Mouse (Mus musculus): Measurements from ENCODE around the gene Nacc2. TPM values are rescaled to one million over a fixed set of nuclear protein-coding genes. Genes with fewer than 3 reads are reported as not detected.

Nacc2 gene
- polyA plus RNA-seq, 1 experiment from 2014 or later: 18.1 TPM

DNA sequence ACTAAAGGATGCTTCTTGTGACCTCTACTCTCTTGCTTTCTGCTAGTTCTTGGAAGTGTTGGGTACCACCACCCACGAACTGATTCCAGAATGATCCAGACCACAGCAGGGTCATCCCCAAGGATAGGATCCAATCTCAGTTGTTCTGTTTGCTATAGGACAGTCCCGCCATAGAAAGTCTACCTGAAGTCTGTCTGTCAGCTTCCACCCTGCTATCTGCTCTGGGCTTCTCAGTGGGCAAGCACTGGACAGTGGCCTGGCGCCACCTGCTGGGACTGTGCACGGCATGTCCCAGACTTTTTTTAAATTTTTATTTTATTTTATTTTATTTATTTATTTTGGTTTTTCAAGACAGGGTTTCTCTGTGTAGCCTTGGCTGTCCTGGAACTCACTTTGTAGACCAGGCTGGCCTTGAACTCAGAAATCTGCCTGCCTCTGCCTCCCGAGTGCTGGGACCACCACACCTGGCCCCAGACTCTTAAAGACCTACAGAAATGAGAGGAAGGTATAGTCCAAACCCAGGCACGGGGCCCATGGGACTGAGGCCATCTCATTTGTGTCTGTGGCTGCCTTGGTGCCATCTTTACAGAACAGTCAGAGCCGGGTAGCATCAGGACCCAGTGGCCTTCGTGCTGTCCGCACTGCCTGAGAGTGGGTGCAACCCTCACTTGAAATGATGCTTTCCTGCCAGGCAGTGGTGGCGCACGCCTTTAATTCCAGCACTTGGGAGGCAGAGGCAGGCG lies 19.0 kb upstream of the Nacc2 start:
- Histone ChIP-seq H3K4me3 (ENCODE audit: low read depth, low read length) (no peak overlapping the region), H3K9ac (ENCODE audit: low read depth, low read length) (no peak overlapping the region), H3K4me1 (ENCODE audit: control insufficient read depth, insufficient read depth, low read length) (peaks cover 17% of the 10 kb centered on the region), H3K4me2 (ENCODE audit: low read length) (no peak overlapping the region), H3K36me3 (ENCODE audit: control insufficient read depth, insufficient read depth, low read length) (0 out of 2 replicates have a peak, but pooled peaks cover 4% of the 10 kb centered on the region), H3K27me3 (ENCODE audit: control insufficient read depth, insufficient read depth, low read depth, low read length) (no peaks in the 10 kb centered on the region), H3K9me3 (replicated peaks; ENCODE audit: control insufficient read depth, low read length, poor library complexity, severe bottlenecking) (no peaks in the 10 kb centered on the region), H3K27ac (ENCODE audit: low read length) (no peak overlapping the region)
- ATAC-seq: no peak
- WGBS: 67% methylated on average over 12 of the region's 12 CpGs

DNA sequence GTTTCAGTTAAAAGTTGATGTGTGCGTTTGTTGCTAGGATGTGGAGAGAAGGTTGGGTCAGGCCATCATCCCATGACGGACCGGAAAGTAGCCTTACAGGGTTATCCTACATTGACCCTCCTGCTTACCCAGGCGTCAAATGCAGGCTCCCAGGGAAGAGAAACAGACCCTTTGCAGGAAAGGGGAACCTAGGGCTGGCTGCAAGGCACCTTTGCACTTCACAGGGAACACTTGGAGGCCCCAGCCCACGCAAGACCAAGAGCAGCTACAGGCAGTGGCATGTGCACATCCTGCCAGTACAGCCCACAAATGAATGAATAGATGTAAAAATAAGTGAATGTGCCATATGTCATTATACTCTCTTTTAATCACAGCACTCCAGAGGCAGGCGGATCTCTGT lies 17.9 kb upstream of the Nacc2 start:
- peak overlapping the region; percentile 75 for H3K9ac ChIP-seq (ENCODE audit: low read depth, low read length)
- no peaks in the 10 kb centered on the region for H3K9me3 ChIP-seq (replicated peaks; ENCODE audit: control insufficient read depth, low read length, poor library complexity, severe bottlenecking)
- peaks cover 17% of the 10 kb centered on the region for H3K4me1 ChIP-seq (ENCODE audit: control insufficient read depth, insufficient read depth, low read length)
- peak; percentile 18 for ATAC-seq
- H3K27ac ChIP-seq (ENCODE audit: low read length): peak overlapping the region; percentile 82
- no peaks in the 10 kb centered on the region for H3K27me3 ChIP-seq (ENCODE audit: control insufficient read depth, insufficient read depth, low read depth, low read length)
- 16% methylated on average over 6 of the region's 6 CpGs for WGBS
- H3K36me3 ChIP-seq (ENCODE audit: control insufficient read depth, insufficient read depth, low read length): 0 out of 2 replicates have a peak, but pooled peaks cover 4% of the 10 kb centered on the region
- peak overlapping the region; percentile 82 for H3K4me3 ChIP-seq (ENCODE audit: low read depth, low read length)
- H3K4me2 ChIP-seq (ENCODE audit: low read length): peak overlapping the region; percentile 87

DNA sequence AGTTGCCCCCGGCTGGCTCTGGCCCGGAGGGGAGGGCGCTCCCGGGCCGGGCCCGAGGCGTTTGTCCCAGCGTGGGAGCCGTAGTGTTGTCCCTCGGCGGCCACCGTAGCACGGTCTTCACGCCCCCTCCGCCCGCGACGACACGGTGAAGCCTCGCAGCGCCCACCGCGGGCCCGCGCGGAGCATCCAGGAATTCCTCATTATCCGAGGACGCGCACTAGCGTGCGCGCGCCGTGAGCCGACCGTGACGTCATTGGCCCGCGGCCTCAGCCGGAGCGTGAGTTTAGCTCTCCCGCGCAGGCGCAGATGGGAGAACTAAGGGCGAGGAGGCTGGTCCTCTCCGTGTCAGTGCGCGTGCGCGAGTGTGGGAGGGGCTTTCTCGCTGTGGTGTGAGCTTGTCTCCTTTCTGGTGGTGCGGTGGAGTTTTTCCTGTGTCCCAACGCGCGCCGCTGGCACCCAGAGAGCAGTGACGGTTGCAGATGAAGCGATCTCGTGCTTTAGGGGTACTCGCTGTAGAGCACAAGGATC lies 17.3 kb upstream of the Nacc2 start:
- Histone ChIP-seq H3K4me2 (ENCODE audit: low read length) (peak overlapping the region; percentile 94), H3K4me3 (ENCODE audit: low read depth, low read length) (peak overlapping the region; percentile 82), H3K9me3 (replicated peaks; ENCODE audit: control insufficient read depth, low read length, poor library complexity, severe bottlenecking) (no peaks in the 10 kb centered on the region), H3K4me1 (ENCODE audit: control insufficient read depth, insufficient read depth, low read length) (peaks cover 17% of the 10 kb centered on the region), H3K27ac (ENCODE audit: low read length) (peak overlapping the region; percentile 99), H3K36me3 (ENCODE audit: control insufficient read depth, insufficient read depth, low read length) (0 out of 2 replicates have a peak, but pooled peaks cover 4% of the 10 kb centered on the region), H3K9ac (ENCODE audit: low read depth, low read length) (peak overlapping the region; percentile 93), H3K27me3 (ENCODE audit: control insufficient read depth, insufficient read depth, low read depth, low read length) (no peaks in the 10 kb centered on the region)
- 0% methylated on average over 58 of the region's 60 CpGs for WGBS
- ATAC-seq: peak; percentile 89

DNA sequence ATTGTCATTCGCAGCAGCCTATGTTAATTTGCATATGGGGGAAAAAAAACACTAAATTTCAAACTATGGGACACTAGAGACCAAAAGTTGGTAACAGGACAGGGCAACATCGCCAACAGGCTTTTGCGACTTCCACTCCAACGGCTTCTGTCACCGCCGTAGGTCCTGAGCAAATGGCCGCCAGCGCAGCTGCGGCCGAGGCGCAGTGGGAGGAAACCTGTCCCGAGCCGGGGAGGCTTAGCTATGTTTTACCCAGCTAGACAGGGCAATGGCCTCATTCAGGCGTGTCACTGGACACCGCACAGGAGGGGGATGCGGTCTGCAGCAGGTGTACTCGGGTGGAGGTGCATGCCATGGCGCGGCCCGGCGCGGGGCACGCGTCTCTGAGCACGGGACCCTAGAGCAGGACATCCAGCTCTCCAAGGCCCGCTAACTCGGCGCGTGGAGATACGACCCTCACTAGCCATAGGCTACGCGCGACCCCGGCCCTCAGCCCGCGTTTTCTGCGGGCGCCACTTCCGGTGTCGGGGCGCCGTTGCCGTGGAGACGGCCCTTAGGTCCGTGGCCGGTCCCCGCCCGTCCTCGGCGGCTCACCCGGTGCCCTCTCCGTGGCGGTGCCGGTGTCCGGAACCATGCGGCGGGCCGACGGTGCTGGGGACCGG lies 16.7 kb upstream of the Nacc2 start:
- Histone ChIP-seq H3K27ac (ENCODE audit: low read length) (peak overlapping the region; percentile 99), H3K36me3 (ENCODE audit: control insufficient read depth, insufficient read depth, low read length) (0 out of 2 replicates have a peak, but pooled peaks cover 4% of the 10 kb centered on the region), H3K4me1 (ENCODE audit: control insufficient read depth, insufficient read depth, low read length) (peaks cover 17% of the 10 kb centered on the region), H3K4me3 (ENCODE audit: low read depth, low read length) (peak overlapping the region; percentile 82), H3K9ac (ENCODE audit: low read depth, low read length) (peak overlapping the region; percentile 93), H3K9me3 (replicated peaks; ENCODE audit: control insufficient read depth, low read length, poor library complexity, severe bottlenecking) (no peaks in the 10 kb centered on the region), H3K27me3 (ENCODE audit: control insufficient read depth, insufficient read depth, low read depth, low read length) (no peaks in the 10 kb centered on the region), H3K4me2 (ENCODE audit: low read length) (peak overlapping the region; percentile 94)
- under 1% methylated on average over 58 of the region's 60 CpGs for WGBS
- ATAC-seq: peak; percentile 75

DNA sequence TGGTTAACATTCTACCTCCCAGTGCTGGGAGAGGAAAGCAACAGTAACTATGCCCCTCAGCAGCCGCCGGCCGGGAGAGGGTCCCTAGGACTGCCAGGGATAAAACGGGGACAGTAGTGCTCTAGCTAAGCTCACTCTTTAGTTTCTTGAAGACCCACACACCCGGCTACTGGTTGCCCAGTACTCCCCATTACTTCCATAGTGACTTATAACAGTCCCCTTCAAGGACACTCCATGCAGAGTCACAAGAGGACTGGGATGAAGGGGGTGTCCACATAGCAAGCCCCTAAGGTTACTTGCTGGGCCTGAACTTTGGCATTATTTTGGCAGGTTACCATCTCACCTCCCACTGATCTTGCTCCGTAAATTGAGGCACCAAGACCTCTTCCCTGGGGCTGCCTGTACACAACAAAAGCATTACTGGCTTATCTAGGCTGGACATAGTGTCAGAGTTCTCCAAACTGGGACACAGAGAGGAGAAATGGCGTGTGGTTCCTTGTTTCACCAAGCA lies 16.1 kb upstream of the Nacc2 start:
- 0 out of 2 replicates have a peak, but pooled peaks cover 4% of the 10 kb centered on the region for H3K36me3 ChIP-seq (ENCODE audit: control insufficient read depth, insufficient read depth, low read length)
- H3K27me3 ChIP-seq (ENCODE audit: control insufficient read depth, insufficient read depth, low read depth, low read length): no peaks in the 10 kb centered on the region
- H3K9ac ChIP-seq (ENCODE audit: low read depth, low read length): peak overlapping the region; percentile 93
- H3K9me3 ChIP-seq (replicated peaks; ENCODE audit: control insufficient read depth, low read length, poor library complexity, severe bottlenecking): no peaks in the 10 kb centered on the region
- no peak for ATAC-seq
- 43% methylated on average over 7 of the region's 7 CpGs for WGBS
- H3K4me2 ChIP-seq (ENCODE audit: low read length): peak overlapping the region; percentile 94
- H3K4me1 ChIP-seq (ENCODE audit: control insufficient read depth, insufficient read depth, low read length): peaks cover 17% of the 10 kb centered on the region
- peak overlapping the region; percentile 99 for H3K27ac ChIP-seq (ENCODE audit: low read length)
- H3K4me3 ChIP-seq (ENCODE audit: low read depth, low read length): peak overlapping the region; percentile 82

DNA sequence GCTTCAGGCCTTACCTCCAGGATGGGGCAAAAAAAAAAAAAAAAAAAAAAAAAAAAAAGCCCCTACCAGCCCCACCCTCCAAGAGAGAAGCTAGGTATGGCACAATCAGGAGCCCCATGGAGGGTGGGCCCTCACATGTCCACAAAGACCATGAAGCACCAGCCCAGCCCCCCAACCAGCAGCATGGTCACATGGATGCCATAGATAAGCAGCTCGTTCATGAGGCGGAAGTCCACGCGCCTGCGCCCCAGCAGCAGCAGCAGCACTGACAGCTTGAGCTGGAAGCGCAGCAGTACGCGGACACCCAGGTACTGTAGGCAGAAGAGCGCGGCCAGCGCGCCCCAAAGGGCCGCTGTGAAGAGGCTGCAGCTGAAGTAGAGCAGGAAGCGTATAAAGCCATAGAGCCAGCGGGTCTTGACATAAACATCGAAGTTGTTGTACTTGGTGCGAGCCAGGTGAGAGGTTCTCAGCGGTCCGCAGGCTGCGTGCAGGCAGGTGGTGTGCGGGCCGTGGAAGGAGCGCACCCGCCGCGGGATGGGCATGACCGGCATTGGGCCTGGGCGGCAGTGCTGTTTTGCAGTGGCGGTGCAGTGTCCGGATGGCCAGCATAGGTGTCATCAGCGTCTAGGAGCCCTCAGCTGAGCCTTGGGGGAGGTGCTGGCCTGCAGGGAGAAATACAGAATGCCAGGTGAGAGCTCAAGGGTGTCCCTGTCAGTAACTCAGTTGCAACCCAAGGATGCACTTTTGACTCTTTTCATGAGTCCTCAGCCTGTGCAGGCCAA lies 15.4 kb upstream of the Nacc2 start:
- Histone ChIP-seq H3K4me1 (ENCODE audit: control insufficient read depth, insufficient read depth, low read length) (peaks cover 17% of the 10 kb centered on the region), H3K9ac (ENCODE audit: low read depth, low read length) (no peak overlapping the region), H3K27me3 (ENCODE audit: control insufficient read depth, insufficient read depth, low read depth, low read length) (no peaks in the 10 kb centered on the region), H3K27ac (ENCODE audit: low read length) (no peak overlapping the region), H3K4me3 (ENCODE audit: low read depth, low read length) (no peak overlapping the region), H3K36me3 (ENCODE audit: control insufficient read depth, insufficient read depth, low read length) (0 out of 2 replicates have a peak, but pooled peaks cover 4% of the 10 kb centered on the region), H3K9me3 (replicated peaks; ENCODE audit: control insufficient read depth, low read length, poor library complexity, severe bottlenecking) (no peaks in the 10 kb centered on the region), H3K4me2 (ENCODE audit: low read length) (peak overlapping the region; percentile 94)
- no peak for ATAC-seq
- WGBS: 85% methylated on average over 31 of the region's 31 CpGs

DNA sequence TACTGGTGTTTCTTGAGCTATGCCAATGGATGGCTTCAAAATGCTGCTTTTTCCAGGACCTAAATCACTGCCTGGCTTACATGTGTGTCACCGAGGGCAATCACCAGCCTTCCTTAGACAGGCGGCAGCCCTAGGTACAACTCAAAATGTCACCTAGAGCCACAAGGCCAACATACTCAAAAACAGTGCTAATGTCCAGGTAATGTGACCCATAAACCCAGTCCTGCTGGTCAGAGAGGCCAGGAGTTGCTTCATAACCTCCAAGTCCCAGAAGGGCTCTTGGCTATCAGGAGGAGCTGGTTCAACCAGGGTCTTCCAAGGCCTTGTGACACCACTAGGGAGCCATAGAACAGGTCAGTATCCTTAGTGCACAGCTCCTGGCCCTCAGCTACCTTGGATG lies 11.6 kb upstream of the Nacc2 start:
- no peaks in the 10 kb centered on the region for H3K9me3 ChIP-seq (replicated peaks; ENCODE audit: control insufficient read depth, low read length, poor library complexity, severe bottlenecking)
- H3K27me3 ChIP-seq (ENCODE audit: control insufficient read depth, insufficient read depth, low read depth, low read length): no peaks in the 10 kb centered on the region
- H3K4me3 ChIP-seq (ENCODE audit: low read depth, low read length): no peak overlapping the region
- peaks cover 23% of the 10 kb centered on the region for H3K4me1 ChIP-seq (ENCODE audit: control insufficient read depth, insufficient read depth, low read length)
- WGBS: 83% methylated on average over 2 of the region's 2 CpGs
- H3K4me2 ChIP-seq (ENCODE audit: low read length): no peak overlapping the region
- no peak overlapping the region for H3K9ac ChIP-seq (ENCODE audit: low read depth, low read length)
- no peak overlapping the region for H3K27ac ChIP-seq (ENCODE audit: low read length)
- 0 out of 2 replicates have a peak, but pooled peaks cover 4% of the 10 kb centered on the region for H3K36me3 ChIP-seq (ENCODE audit: control insufficient read depth, insufficient read depth, low read length)
- no peak for ATAC-seq

DNA sequence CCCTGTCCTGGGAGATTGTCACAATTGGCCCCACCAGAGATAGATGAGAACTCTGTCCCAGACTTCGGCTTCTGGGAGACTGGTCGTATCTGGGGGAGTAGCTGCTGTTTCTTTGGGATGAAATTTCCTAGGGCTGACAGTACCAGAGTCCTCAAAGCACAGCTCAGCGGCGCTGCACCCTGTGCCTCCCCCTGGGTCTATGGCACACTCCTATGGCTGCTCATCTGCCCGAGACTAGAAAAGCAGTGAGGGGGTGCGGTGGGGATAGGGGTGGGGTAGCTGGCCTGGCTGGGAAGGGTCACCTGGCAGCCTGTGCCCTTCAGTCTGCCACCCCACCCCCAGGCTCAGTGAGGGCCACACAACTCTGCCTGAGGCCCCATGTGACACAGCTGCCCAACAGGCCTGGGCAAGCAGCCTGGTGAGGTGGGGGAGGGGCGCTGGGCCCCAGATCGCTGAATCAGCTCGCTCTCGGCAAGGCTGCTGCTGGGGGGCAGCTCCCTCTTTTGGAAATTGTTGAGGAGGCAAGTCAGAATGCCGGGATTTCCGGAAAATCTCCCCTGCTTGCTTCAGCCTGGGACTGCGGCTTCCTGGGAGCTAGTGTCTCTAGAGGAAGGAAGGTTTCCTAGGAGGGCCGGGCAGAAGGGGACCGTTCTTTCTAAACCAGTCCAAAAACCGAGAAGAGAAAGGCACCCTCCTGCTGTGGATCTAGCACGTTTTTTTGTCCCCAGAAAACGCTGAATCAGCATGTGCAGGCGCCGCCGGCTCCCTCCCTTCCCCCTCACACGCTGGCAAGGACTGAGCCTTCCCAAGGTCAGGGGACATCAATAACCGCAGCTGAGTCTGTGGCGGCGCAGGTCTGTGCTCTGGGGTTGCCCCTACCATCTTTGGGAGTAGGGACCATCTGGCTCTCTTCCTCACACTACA lies 9.9 kb upstream of the Nacc2 start:
- Histone ChIP-seq H3K27ac (ENCODE audit: low read length) (peak overlapping the region; percentile 84), H3K4me3 (ENCODE audit: low read depth, low read length) (peak overlapping the region; percentile 24), H3K9me3 (replicated peaks; ENCODE audit: control insufficient read depth, low read length, poor library complexity, severe bottlenecking) (no peaks in the 10 kb centered on the region), H3K9ac (ENCODE audit: low read depth, low read length) (peak overlapping the region; percentile 65), H3K27me3 (ENCODE audit: control insufficient read depth, insufficient read depth, low read depth, low read length) (no peaks in the 10 kb centered on the region), H3K4me1 (ENCODE audit: control insufficient read depth, insufficient read depth, low read length) (peaks cover 11% of the 10 kb centered on the region), H3K36me3 (ENCODE audit: control insufficient read depth, insufficient read depth, low read length) (0 out of 2 replicates have a peak, but pooled peaks cover 4% of the 10 kb centered on the region), H3K4me2 (ENCODE audit: low read length) (peak overlapping the region; percentile 57)
- WGBS: 4% methylated on average over 25 of the region's 25 CpGs
- ATAC-seq: peak; percentile 73
